Mouse (Mus musculus) neutrophil, adult 5-6 weeks (primary cell): ENCODE data around the gene Zdhhc22. TPM values are rescaled to one million over a fixed set of nuclear protein-coding genes. Genes with fewer than 3 reads are reported as not detected.

Experiments
- ATAC-seq: fragments of 151-379, 151-347 bp; 2 replicates; pipeline ENCODE4 v1.8.0; 2017; ENCODE audit warnings: mild to moderate bottlenecking, moderate TSS enrichment; ENCODE audit not compliant: insufficient number of reproducible peaks, poor library complexity, low FRiP score, severe bottlenecking; ENCODE audit errors: extremely low read depth
- total RNA-seq: library from RNA; stranded (forward); fragments of 200-1000 nt; gene quantifications from 2 replicates; pipeline ENCODE4 v1.2.3, GENCODE M21; 2017

The Zdhhc22 gene
- total RNA-seq, 1 experiment from 2014 or later, result not detected

DNA sequence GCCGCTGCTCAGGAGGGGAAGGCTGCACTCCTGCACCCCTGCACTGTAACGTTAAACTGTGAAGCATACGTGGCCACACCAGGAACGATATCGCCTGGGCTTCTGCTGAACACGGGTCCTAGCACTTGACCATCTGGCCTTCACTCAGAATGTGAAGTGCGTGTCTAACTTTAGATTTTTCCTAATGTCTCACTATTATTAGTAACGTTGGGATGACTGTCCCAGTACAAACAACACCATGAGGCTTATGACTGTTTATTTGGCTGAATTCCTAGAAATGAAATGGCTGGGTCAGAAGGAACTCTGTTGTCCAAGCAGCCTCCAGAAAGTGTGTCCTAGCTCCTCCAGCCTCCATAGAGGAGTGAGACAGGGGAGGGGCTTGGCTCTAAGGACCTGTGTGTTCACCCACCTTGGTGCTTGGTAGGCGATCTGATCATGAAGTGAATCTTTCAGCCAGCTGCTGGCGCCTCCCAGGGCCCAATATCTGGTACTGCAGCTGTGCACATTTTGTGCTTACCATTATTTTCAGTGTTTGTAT is 9.1 kb upstream of the Zdhhc22 start:
- no peak for ATAC-seq

DNA sequence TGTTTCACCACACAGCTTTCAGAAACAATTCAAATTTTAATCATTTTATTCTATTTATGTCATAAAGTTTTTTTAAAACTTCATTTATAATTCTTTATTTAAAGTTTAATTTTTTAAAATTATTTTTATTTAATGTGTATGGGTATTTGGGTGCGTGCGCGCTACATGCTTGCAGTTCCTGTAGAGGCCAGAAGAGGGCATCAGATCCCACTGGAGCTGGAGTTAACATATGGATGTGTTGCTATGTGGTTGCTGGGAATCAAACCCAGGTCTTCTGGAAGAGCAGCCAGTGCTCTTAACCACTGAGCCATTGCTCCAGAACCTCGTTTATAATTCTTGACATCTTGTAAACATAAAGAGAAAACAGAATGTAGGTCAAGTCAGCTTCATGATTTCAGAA is 8.5 kb upstream of the Zdhhc22 start:
- no peak for ATAC-seq

DNA sequence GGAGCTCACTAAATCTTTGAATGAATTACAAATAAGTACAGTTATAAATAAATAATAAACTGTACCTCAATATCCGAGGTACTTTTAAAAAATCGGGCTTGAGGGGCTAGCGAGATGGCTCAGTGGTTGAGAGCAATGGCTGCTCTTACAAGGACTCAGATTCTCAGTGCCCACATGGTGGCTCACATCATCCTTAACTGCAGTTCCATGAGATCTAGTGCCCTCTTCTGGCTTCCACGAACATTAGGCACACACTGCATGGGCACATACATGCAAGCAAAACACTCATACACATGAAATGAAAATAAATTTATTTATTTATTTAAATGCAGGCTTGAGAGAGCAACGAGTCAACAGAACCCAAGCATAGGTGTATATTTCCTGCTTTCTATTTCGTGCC is 5.7 kb upstream of the Zdhhc22 start:
- ATAC-seq, result no peak

DNA sequence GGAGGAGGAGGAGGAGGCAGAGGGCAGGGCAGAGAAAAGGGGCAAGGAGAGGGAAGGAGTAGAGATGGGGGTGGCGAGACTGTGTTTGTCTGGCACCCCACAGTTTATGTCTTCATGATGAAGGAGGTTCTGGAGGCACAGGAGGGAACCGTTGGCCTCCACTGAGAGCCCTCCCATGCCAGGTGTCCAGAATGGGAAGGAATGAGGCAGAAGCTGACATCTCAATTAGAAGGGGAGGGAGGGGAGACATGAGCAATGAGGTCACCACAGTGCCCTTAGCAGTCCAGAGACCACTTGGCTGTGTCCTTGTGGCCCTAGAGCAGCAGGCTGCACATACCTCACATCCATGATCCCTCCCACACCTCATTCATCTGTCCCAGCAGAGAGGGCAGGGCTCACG is 4.5 kb upstream of the Zdhhc22 start:
- no peak for ATAC-seq

DNA sequence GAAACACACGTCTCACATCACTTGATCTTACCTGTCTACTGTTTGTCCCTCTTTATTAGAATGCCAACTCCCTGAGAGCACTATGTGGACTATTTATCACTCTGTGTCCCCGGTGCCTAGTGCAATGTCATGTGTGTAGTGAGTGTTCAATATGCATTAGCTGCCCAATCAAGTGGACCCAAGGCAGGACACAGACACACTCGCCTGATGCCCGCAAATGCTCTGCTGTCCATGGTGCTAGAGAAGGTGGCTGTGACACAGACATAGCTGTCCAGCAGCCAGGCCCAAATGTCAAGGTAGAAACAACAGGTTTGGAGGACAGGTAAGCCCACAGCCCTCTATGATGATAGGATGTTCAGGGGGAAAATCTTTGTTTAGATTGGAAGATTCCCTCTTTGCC is 3.9 kb upstream of the Zdhhc22 start:
- ATAC-seq, result no peak

DNA sequence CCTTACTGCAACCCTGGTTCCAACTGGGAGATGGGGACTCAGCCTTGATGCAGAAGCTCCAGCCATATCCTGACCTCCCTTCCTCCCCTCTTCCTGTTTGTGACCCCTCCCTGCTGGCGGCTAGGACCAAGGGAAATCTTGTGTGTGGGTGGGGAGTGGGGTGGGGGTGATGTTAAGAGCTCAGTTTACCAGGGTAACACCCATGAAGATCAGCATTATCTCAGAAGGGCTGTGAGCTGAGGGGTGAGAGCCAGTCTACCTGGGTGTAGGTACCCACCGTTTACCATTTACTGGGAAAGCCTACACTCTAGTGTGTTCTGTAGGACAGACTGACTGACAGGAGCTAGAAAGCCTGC is 503 bp upstream of the Zdhhc22 start:
- no peak for ATAC-seq

DNA sequence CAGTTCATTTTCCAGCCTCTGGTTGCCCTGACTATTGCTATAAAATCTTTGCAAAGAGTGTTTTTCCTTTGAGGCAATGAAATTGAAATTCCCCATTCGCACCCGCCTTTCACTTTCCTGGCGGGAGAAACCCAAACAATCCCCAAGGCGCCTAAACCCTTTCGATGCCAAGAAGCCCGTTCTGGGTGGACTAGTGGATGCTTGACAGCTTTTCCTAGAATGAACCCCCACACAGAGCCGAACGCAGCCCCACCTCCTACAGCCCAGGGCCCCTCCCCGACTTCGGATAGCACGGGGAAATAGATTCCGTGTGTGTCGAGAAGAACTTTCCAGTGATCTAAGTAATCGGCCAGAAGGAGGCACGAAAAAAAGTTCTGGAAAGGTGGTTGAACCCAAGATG is 852 bp downstream of the Zdhhc22 start:
- no peak for ATAC-seq

DNA sequence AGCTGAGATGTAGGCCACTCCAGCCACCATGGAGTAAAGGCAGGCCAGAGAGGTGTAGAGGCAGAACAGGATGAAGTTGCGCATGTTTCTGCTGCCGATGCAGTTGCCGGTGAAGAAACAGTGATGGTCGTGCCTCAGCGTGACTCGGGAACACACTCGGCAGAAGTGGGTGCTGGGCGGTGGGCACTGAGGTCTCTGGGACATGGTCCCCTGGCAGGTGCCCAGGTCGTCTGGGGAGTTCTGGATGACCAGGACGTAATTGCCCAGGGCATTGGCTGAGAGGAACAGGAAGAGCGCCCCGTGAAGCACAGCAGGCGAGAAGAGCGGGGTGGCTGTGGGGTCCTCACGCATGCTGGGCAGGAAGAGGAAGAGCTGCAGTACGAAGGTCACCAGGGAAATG is 2.0 kb downstream of the Zdhhc22 start:
- no peak for ATAC-seq

DNA sequence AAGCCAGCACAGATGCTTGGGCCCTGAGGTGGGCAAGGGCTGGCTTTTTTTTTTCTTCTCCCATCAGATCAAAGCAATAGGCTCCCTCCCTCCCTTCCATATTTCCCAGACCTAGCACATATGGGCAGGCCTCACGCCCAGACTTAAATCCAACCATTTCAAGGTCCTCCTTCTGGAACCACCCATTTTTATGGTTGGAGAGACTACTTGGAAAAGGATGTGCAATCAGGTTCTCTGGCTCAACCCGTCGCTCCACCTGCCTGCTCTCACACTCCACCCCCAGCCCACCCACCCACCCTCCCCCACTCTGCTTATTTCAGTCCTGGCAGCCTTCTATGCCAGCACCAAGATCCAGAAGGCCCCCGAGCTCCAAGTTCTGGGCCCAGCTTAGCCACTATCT is 3.7 kb downstream of the Zdhhc22 start:
- ATAC-seq, result no peak

DNA sequence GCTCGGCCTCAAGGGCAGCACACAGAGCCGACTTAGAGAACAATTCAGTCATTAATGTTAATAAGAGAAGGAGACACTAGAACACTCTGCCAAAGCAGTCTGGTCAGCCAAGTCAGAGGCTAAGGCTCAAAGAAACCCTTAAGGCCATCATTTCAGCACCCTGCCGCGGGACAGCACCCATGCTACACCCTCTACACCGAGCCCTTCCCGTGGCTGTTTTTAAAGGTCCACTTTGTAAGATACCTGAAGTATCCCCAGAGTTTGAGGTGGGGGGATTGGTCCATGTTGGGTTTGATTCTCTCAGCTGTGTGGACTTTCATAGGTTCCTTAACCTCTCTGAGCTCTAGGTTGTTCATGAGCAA is 6.1 kb downstream of the Zdhhc22 start:
- no peak for ATAC-seq

DNA sequence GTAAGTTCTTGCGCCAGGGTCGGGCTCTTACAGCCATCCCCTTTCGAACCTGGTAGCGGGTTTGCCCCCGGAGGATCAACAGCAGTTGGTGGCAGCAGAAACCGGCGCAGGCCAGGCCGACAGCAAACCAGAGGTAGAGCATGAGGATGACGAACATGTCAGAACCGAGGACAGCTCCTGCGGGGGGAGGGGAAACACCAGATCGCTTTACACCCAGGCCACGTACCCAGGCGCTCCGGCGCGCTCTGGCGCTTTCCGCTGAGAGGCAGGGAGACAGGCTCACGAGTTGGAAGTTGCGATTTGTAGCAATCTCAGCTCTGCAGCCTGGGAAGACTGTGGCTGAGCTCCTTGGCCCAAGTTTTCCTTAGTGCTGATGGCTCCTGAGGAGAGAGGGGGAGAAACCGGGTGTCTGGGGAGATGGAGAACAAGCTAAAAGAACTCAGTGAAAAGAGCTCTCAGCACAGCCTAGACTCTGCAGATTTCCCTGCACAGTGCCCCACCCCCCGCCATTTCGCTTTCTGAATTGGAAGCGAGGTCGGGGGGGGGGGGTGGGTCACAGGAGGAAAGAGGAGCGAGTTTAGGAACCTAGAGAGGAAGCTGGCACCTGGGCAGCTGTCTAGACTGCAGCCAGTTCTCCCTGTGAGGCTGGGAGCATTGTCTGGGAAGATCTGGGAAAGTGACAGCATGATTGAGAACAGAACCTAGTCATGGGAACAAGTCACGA is 6.6 kb downstream of the Zdhhc22 start:
- ATAC-seq, result no peak

DNA sequence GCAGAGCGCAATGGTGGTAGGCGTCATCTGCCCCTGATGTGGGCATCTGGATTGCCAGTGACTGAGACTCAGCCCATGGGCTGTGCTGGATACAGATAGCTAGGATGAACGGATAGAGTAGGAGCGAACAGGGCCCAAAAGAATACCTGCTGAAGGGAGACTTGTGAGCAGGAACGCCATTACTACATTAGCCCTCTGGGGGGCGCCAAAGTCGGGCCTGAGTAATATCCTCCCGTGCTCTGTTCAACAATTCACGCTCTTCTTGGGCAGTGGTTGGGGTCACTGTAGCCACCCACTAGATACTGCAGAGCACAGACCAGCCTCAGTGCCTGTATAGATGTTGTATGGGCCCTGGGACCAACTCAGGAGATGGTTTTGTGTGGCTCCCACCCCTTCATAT is 9.1 kb downstream of the Zdhhc22 start:
- no peak for ATAC-seq

DNA sequence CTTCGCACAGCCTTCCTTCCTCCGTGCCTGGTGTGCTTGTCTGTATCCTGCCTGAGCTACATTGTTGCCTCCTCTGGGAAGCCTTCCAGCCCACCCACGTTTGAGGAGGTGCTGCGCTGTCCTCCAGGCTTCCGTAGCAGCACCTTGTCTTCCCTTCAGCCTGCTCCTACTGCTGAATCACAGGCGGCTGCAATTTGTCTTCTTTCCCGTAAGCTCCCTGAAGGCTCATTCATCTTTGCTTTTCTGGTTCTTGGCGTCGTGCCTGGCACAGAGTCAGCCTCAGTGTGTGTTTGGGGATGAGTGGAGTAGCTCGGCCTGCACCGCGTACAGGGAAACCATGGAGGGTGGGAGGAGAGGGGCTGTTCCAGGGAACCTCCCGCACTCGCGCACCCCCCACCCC is 12.4 kb downstream of the Zdhhc22 start:
- ATAC-seq, result no peak

DNA sequence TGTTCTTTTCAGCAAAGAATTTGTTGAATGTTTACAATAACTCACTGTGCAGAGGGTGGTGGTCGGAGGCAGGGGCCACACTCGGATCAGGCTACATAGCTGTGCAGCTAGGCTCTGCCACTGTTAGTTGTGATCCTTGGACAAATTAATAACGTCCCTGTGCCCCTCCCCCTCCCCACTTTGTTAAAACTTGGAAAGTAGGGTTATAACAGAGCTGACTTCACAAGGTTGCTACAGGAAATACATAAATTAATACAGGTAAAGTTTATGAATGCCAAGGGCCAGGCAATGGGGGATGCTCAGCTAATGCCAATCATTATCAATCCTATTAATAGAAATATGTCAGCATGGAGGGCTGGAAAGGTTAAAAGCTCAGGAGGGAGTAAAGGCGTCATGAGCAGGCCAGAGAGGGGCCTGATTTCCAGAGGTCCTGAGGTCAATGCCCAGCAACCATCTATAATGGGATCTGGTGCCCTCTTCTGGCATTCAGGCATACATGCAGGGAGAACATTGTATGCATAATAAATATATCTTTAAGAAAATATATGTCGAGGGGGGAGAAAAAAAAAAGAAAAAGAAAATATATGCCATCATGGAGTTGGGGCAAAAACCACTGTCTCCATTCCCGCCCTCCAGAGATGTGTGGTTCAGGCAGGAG is 13.6 kb downstream of the Zdhhc22 start:
- ATAC-seq, result no peak

DNA sequence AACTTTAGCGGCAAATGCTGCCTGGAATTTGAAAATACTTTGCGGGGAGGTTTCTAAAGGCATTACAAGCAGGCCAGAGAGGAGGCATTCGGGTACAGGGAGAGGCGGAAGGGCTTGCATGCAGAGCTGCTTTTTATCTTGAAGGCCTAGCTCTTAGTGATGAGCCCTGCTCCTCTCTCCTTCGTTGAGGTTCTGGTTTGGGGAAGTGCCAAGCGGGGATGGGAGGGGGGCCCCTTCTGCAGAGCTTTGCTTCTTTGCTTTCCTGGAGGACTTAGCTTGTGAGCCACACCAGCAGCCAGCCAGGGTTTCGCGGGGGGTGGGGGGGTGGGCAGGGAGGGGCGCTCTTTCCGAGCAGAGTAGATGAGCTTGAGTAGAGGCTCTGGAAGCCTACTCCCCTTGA is 14.5 kb downstream of the Zdhhc22 start:
- no peak for ATAC-seq

DNA sequence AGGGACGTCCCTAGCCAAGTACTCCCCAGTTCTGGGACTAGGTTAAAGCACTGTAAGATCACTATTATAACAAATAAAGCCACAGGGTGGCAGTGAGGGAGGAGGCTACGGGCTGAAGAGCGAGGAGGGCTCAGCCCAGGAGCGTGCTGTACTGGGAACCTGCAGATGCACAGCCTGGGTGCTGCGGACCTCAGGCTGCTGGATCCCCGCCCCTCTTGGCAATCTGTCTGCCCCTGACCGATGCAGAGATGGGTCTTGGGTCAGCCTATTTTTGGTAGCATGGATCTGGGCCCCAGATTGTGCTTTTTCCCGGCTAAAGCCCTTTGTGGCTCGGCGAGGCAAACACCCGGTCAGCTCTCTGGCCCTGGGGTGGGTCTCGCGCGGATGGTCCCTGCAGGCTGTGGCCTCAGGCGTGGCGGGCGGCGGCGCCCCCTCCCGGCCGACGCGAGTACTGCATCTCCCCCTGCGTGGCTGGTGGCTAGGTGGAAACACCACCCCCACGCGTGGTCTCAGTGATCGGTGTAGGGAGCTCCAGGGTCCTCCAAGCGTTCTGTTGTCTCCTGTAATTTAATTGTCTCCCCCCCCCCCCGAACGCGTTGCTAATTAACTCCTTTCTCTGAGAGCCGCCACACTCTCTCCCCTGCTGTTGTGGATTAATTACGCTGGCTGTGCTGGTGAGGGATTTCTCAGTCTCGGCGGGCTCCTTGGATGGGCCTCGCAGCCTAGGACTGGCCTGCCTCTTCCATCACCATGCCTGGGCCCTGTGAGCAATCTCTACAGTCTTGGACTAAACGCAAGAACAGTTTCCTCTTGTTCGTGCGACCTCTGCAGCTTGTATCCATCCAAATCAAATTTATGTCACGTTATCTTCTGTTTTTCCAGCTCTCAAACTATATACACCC is 15.6 kb downstream of the Zdhhc22 start:
- no peak for ATAC-seq

DNA sequence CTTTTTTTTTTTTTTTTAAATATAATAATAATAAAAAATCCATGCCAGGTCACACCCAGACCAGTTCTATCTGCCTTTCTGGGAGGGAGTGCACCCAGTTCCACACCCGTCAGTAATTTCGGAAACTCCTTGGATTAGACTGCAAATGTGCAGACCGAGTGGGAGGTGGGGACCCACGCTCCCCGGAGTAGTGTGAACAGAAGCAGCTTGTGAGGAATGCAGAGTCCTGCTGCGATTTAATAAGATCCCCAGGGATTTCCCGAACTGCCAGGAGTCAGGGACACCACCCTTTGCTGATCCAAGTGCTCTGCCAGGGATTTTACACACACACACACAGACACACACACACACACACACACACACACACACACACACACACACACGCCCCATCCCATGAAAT is 16.5 kb downstream of the Zdhhc22 start:
- no peak for ATAC-seq

DNA sequence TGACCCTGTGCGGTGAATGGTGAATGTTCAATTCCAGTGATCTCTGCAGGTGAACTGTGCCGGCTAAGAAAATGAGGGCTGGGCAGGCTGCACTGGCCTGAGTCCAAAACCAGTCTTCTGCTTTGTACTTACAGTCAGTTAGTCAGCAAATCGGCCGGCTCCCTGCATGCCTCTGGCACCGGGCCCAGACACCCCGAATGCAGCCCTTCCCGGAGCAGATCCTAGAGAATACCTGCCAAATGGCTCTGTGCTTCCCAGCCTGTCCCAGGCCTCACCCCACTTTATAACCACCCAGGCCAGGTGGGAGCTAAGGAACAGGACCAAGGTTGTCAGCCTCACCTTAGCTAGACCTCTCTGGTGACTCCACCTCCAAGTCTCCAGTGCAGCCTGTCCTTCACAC is 17.0 kb downstream of the Zdhhc22 start:
- no peak for ATAC-seq

DNA sequence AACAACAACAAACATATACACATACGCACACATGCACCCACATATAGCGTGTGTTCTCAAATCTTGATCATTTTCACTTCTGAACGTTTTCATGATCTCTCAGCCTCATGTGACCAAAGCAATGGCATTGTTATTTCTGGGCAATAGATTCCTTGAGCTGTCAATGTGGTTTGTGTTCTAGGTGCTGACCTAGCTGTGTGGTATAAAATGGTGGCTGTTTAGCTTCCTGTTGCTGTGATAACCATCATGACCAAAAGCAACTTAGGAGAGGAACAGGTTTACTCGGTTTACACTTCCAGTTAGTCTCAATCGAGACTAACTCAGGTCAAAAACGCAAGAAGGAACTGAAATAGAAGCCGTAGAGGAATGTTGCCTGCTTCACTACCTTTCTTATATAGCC is 19.1 kb downstream of the Zdhhc22 start:
- ATAC-seq, result no peak

DNA sequence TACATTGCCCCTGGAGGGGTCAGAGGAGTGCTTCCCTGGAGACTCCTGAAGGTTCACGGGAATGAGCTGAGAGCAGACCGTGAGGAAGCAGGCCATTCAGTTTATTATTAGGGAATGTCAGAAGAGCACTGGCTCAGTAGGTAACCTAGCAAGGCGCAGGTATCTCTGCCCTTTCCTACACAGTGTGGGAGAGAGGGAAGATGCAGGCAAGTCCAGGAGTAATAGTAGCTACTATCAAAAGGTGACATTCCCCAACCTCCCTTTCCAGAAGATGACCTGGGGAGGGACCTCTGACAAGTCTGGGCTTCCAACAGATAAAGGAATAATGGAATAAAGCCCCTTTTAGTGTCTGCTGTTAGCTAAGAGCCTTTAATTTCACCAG is 21.0 kb downstream of the Zdhhc22 start:
- no peak for ATAC-seq
